Mouse (Mus musculus) forebrain, embryonic 14.5 days (tissue): ENCODE results near the gene Mthfd1l. TPM values are rescaled to one million over a fixed set of nuclear protein-coding genes. Genes with fewer than 3 reads are reported as not detected.

Experiments used
- ATAC-seq: fragments of 200-750 bp; cut with Nextera tagmentation; 2 replicates; pipeline ENCODE4 v1.8.0; 2017; ENCODE audit warnings: mild to moderate bottlenecking, moderate library complexity
- DNase-seq: peaks from one replicate; pipeline ENCODE4 v3.0.0-alpha.2; 2015; ENCODE audit warnings: low spot score
- H3K27ac ChIP-seq: fragments of 300-500 bp; sonication (generic); 2 replicates; pipeline ENCODE4 v1.5.1; 2014; ENCODE audit warnings: low read depth, mild to moderate bottlenecking, control low read depth, low read length, moderate library complexity
- H3K27me3 ChIP-seq: fragments of 300-500 bp; sonication (generic); replicated peaks from 2 replicates; pipeline ENCODE4 v1.6.1; 2014; ENCODE audit warnings: low read length, control low read depth, mixed read lengths; ENCODE audit not compliant: control insufficient read depth, insufficient read depth
- H3K36me3 ChIP-seq: fragments of 300-500 bp; sonication (generic); 2 replicates; pipeline ENCODE4 v1.6.1; 2014; ENCODE audit warnings: low read length, control low read depth; ENCODE audit not compliant: control insufficient read depth, insufficient read depth
- H3K4me1 ChIP-seq: fragments of 300-500 bp; sonication (generic); 2 replicates; pipeline ENCODE4 v1.6.1; 2014; ENCODE audit warnings: antibody characterized with exemption, low read length, control low read depth; ENCODE audit not compliant: control insufficient read depth, insufficient read depth
- H3K4me2 ChIP-seq: fragments of 300-500 bp; sonication (generic); 2 replicates; pipeline ENCODE4 v1.6.1; 2014; ENCODE audit warnings: mild to moderate bottlenecking, control low read depth, low read length
- H3K4me3 ChIP-seq: fragments of 300-500 bp; sonication (generic); 2 replicates; pipeline ENCODE4 v1.5.1; 2014; ENCODE audit warnings: low read depth, low read length, control low read depth
- H3K9ac ChIP-seq: fragments of 300-500 bp; sonication (generic); 2 replicates; pipeline ENCODE4 v1.6.1; 2014; ENCODE audit warnings: mild to moderate bottlenecking, low read length, control low read depth, moderate library complexity
- H3K9me3 ChIP-seq: fragments of 300-500 bp; sonication (generic); replicated peaks from 2 replicates; pipeline ENCODE4 v1.6.1; 2016; ENCODE audit warnings: low read length, control low read depth, mixed read lengths; ENCODE audit not compliant: control insufficient read depth
- WGBS: fragments of 180-500 bp; shearing (Covaris S2); extraction: QIAGEN DNeasy Blood & Tissue Kit; methylation state at CpG from one replicate; pipeline ENCODE4 v1.1.7; 2014; 5-methylcytosine and 5-hydroxymethylcytosine counted together
- polyA plus RNA-seq: library from polyadenylated mRNA; unstranded; fragments of >200 nt; fragmentation: Nextera tagmentation; extraction: Ambion mirVana; gene quantifications from 2 replicates; pipeline ENCODE4 v1.2.1, GENCODE M21; 2014

Mthfd1l gene
- polyA plus RNA-seq, 1 experiment from 2014 or later: 3.9 TPM

DNA sequence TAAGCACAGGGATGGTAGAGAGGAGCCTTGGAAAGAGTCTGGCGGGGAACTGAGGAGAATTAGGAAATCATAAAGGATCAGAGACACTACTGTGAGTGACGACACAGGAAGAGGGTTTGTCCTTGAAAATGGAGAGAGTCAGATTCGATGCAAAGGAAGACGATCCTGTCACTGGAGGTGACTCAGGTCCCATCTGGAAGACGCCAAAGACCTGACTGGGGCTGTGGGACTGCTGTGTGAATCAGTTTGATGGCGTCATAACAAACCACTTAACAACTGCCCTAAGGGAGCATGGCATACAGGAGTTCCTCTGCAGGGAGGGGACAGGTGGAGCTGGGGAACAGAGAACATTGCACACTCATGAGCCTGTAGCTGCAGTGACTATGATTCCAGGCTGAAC is 30.6 kb upstream of the Mthfd1l start:
- Histone ChIP-seq H3K4me3 (no peak overlapping the region), H3K4me2 (no peak overlapping the region), H3K27me3 (no peaks in the 10 kb centered on the region), H3K36me3 (no peaks in the 10 kb centered on the region), H3K27ac (no peak overlapping the region), H3K9ac (no peak overlapping the region), H3K9me3 (no peaks in the 10 kb centered on the region), H3K4me1 (no peaks in the 10 kb centered on the region)
- no peak for DNase-seq
- WGBS: 72% methylated on average over 6 of the region's 6 CpGs
- no peak for ATAC-seq

DNA sequence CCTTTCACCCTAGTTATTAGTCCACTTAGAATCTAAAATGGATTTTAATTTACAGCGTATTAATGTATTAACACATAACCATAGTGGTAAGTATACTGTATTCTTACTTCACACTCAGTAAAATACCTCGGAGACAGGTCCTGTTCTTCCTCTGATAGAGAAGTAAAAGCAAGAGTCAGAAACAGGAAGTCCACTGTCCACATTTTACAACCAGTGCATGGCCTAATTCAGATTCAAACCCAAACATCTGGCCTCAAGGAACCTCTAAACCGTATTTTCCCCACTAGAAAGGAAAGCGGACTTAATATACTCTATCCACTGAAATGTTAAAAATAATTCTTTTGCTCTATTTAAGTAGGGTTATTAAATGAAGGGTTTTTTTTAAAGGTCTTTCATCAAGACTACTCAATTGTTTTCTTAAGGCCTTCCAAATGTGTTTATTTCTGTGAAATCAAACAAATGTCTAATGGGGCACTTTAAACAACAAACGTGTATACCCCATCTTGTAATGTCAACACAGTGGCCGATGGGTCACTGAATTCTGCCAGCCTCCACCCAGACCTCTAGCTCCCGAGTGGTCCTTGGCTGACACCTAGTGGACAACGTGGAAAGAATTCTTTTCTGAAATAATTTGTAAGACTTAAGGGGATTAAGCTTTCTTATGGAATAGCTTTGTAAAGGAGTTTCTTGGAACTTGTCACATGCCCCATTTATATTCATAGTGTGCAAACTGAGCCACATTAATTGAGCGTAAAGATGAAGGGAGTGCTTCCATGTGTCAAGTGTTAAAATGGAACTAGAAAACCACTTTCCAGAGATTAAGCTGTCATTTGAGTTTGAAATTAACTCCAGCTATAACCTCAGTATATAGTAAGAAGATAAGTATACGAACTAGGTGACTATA is 29.2 kb upstream of the Mthfd1l start:
- H3K4me1 ChIP-seq: no peaks in the 10 kb centered on the region
- no peak overlapping the region for H3K4me2 ChIP-seq
- H3K27me3 ChIP-seq: no peaks in the 10 kb centered on the region
- WGBS: 30% methylated on average over 10 of the region's 10 CpGs
- H3K36me3 ChIP-seq: no peaks in the 10 kb centered on the region
- peak; percentile 86 for DNase-seq
- ATAC-seq: peak; percentile 75
- H3K9ac ChIP-seq: no peak overlapping the region
- H3K9me3 ChIP-seq: no peaks in the 10 kb centered on the region
- H3K27ac ChIP-seq: no peak overlapping the region
- H3K4me3 ChIP-seq: no peak overlapping the region

DNA sequence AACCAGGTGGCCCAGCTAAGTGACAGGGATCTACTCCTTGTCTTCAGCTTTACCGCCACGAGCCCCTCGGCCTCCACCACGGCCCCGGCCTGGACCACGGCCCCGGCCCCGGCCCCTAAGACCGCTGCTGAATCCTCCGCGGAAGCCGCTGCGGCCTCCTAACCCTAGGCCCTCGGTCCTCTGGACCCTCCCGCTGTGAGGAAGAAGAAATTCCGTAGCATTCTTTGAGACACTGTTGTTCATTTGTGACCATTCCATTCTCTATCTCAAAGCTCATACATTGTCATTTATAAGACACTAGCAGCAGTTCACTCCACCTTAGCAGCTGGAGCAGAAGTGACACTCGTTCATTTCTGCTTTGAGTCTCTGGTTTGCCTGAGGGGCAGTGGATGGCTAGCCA is 26.0 kb upstream of the Mthfd1l start:
- no peak for DNase-seq
- Histone ChIP-seq H3K36me3 (no peaks in the 10 kb centered on the region), H3K9me3 (no peaks in the 10 kb centered on the region), H3K4me1 (no peaks in the 10 kb centered on the region), H3K27me3 (no peaks in the 10 kb centered on the region), H3K27ac (no peak overlapping the region), H3K4me2 (no peak overlapping the region), H3K9ac (no peak overlapping the region), H3K4me3 (no peak overlapping the region)
- no peak for ATAC-seq
- WGBS: 88% methylated on average over 17 of the region's 17 CpGs

DNA sequence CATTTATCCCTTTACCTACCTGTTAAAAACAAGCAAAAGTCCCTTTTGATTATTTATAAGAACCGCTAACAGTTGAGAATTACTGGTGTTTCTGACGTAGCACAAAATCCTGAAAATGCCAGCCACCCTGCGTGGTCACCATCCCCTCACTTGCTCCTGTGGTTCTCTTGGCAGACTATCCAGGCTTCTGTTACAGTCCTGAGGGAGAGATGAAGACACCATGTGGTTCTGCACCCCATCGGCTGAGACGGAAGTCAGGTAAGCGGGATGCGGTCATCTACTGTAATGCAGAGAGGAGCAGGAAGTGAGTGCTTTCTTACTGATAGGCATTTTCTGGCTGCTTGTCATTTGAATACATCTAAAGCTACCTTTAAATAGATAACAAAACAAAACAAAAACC is 25.6 kb upstream of the Mthfd1l start:
- no peak overlapping the region for H3K9ac ChIP-seq
- H3K27me3 ChIP-seq: no peaks in the 10 kb centered on the region
- no peak overlapping the region for H3K4me3 ChIP-seq
- no peak overlapping the region for H3K4me2 ChIP-seq
- H3K27ac ChIP-seq: no peak overlapping the region
- H3K36me3 ChIP-seq: no peaks in the 10 kb centered on the region
- no peaks in the 10 kb centered on the region for H3K9me3 ChIP-seq
- DNase-seq: no peak
- 98% methylated on average over 7 of the region's 7 CpGs for WGBS
- H3K4me1 ChIP-seq: no peaks in the 10 kb centered on the region
- ATAC-seq: no peak

DNA sequence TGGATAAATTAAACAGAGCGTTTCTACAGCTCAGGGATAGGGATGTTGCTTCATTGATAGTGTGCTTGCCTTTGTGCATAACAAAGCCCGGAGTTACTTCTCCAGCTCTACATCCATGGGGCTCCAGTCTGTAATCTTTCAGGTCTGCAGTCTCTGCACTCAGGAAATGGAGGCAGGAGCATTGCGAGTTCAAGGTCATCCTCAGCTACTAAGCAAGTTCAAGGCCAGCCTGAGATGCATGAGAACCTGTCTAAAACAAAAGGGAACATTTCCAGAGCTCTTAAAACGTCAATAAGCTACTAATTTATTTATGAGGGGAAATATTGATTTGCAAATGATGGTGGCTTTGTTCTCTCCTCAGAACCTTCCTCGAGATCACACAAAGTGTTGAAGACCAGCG is 23.6 kb upstream of the Mthfd1l start:
- H3K9me3 ChIP-seq: no peaks in the 10 kb centered on the region
- no peaks in the 10 kb centered on the region for H3K4me1 ChIP-seq
- H3K36me3 ChIP-seq: no peaks in the 10 kb centered on the region
- H3K9ac ChIP-seq: no peak overlapping the region
- no peak overlapping the region for H3K4me2 ChIP-seq
- no peak for DNase-seq
- no peaks in the 10 kb centered on the region for H3K27me3 ChIP-seq
- H3K4me3 ChIP-seq: no peak overlapping the region
- H3K27ac ChIP-seq: no peak overlapping the region
- WGBS: 87% methylated on average over 6 of the region's 6 CpGs
- ATAC-seq: no peak

DNA sequence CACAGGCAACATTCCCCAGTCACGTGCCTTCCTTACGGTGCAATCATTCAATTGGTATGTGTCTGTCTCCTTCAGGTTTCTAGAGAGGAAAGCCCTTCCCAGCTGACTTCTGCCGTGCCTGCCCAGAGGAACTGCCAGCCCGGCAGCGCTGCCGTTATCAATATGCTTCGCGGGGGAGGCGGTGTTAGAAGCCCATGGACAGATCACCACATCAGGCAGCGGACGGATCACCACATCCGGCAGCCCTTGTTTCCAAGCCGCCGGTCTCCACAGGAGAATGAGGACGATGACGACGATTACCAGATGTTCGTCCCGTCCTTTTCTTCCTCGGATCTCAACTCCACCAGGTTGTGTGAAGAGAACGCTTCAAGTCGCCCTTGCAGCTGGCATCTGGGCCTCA is 16.4 kb upstream of the Mthfd1l start:
- H3K9ac ChIP-seq: no peak overlapping the region
- no peaks in the 10 kb centered on the region for H3K9me3 ChIP-seq
- H3K4me2 ChIP-seq: no peak overlapping the region
- no peak for DNase-seq
- H3K27me3 ChIP-seq: no peaks in the 10 kb centered on the region
- H3K4me3 ChIP-seq: no peak overlapping the region
- no peak for ATAC-seq
- no peaks in the 10 kb centered on the region for H3K36me3 ChIP-seq
- WGBS: 95% methylated on average over 22 of the region's 22 CpGs
- no peaks in the 10 kb centered on the region for H3K4me1 ChIP-seq
- no peak overlapping the region for H3K27ac ChIP-seq

DNA sequence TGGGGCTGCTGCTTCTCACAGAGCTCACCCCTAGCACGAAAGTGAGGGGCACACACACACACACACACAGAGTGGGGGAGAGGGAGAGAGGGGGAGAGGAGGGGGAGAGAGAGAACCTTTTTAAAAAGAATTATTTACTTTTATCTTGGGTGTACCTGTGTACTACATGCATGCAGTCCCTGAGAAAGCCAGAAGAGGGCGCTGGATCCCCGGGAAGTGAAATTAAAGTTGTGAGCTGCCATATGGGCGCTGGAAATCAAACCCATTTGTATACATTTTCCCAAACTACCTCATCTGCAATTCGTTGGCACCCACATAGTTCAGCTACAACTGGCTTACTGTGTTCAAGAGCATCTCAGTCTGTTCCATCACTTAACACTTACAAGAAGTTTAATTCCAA is 14.3 kb upstream of the Mthfd1l start:
- no peaks in the 10 kb centered on the region for H3K36me3 ChIP-seq
- H3K27ac ChIP-seq: no peak overlapping the region
- H3K9ac ChIP-seq: no peak overlapping the region
- H3K9me3 ChIP-seq: no peaks in the 10 kb centered on the region
- ATAC-seq (no peak), DNase-seq (no peak)
- WGBS: 71% methylated on average over 5 of the region's 5 CpGs
- H3K4me2 ChIP-seq: no peak overlapping the region
- no peaks in the 10 kb centered on the region for H3K4me1 ChIP-seq
- no peaks in the 10 kb centered on the region for H3K27me3 ChIP-seq
- H3K4me3 ChIP-seq: no peak overlapping the region

GRCm38 (mm10) chr10:3969026-3969425 is 3.9 kb upstream of the Mthfd1l start:
- DNase-seq (no peak), ATAC-seq (no peak)
- H3K9ac ChIP-seq: no peak overlapping the region
- no peaks in the 10 kb centered on the region for H3K36me3 ChIP-seq
- H3K4me3 ChIP-seq: no peak overlapping the region
- no peaks in the 10 kb centered on the region for H3K27me3 ChIP-seq
- 84% methylated on average over 3 of the region's 3 CpGs for WGBS
- H3K4me1 ChIP-seq: no peaks in the 10 kb centered on the region
- no peak overlapping the region for H3K4me2 ChIP-seq
- no peaks in the 10 kb centered on the region for H3K9me3 ChIP-seq
- no peak overlapping the region for H3K27ac ChIP-seq

DNA sequence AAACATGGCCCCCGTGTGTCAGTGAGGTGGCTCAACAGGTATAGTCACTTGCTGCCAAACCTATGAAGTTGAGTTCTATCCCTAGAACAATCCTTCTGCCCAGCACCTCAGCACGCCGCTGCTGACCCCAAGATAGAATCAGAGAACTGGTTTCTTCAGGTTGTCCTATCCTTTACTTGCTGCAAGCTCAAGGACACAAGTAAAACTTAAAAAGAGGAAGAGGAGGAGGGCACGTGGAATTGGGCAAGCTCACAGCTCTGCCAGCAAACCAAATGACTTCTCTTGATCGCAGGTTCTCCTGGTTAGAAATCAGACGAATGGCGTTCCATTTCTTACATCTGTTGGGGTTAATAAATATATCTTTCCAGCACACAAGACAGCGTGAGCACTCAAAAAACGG is 681 bp upstream of the Mthfd1l start:
- Histone ChIP-seq H3K27me3 (no peaks in the 10 kb centered on the region), H3K4me2 (peak overlapping the region; percentile 97; the same call in 1 of the 2 replicates), H3K4me1 (no peaks in the 10 kb centered on the region), H3K9me3 (no peaks in the 10 kb centered on the region), H3K9ac (no peak overlapping the region), H3K27ac (no peak overlapping the region), H3K4me3 (0 out of 2 replicates have a peak overlapping the region, but pooled peaks have one; percentile 69), H3K36me3 (no peaks in the 10 kb centered on the region)
- WGBS: 93% methylated on average over 9 of the region's 9 CpGs
- ATAC-seq (no peak), DNase-seq (no peak)
